Mouse (Mus musculus): Measurements from ENCODE around the gene Vdr. TPM values are rescaled to one million over a fixed set of nuclear protein-coding genes. Genes with fewer than 3 reads are reported as not detected.

Vdr gene
- polyA plus RNA-seq, 1 experiment from 2014 or later = 0.32 TPM

- Histone ChIP-seq H3K9me3 (no peaks in the 10 kb centered on the region), H3K27ac (replicated peaks) (peak overlapping the region; percentile 97), H3K36me3 (no peaks in the 10 kb centered on the region), H3K4me3 (peak overlapping the region; percentile 90), H3K4me1 (replicated peaks) (peaks cover 59% of the 10 kb centered on the region), H3K4me2 (peak overlapping the region; percentile 84), H3K27me3 (no peaks in the 10 kb centered on the region), H3K9ac (peak overlapping the region; percentile 99)
- peak; percentile 89 for ATAC-seq (ENCODE audit: low FRiP score, low read depth)
- under 1% methylated on average over 69 of the region's 84 CpGs for WGBS
Observed at GRCm38 (mm10) chr15:97831242-97831986, 79.0 kb downstream of the Vdr start.

GRCm38 (mm10) chr15:97830788-97831241 lies 79.6 kb downstream of the Vdr start:
- Histone ChIP-seq H3K4me2 (peak overlapping the region; percentile 84), H3K4me1 (replicated peaks) (peaks cover 63% of the 10 kb centered on the region), H3K9me3 (no peaks in the 10 kb centered on the region), H3K36me3 (no peaks in the 10 kb centered on the region), H3K27me3 (no peaks in the 10 kb centered on the region), H3K4me3 (peak overlapping the region; percentile 90), H3K27ac (replicated peaks) (peak overlapping the region; percentile 97), H3K9ac (peak overlapping the region; percentile 99)
- peak; percentile 29; the same call in 1 of the 2 replicates for ATAC-seq (ENCODE audit: low FRiP score, low read depth)
- 0% methylated on average over 37 of the region's 39 CpGs for WGBS

- no peaks in the 10 kb centered on the region for H3K36me3 ChIP-seq
- H3K27me3 ChIP-seq = no peaks in the 10 kb centered on the region
- peak overlapping the region; percentile 97 for H3K27ac ChIP-seq (replicated peaks)
- no peak for ATAC-seq (ENCODE audit: low FRiP score, low read depth)
- peaks cover 68% of the 10 kb centered on the region for H3K4me1 ChIP-seq (replicated peaks)
- peak overlapping the region; percentile 84 for H3K4me2 ChIP-seq
- no peaks in the 10 kb centered on the region for H3K9me3 ChIP-seq
- WGBS = 7% methylated on average over 12 of the region's 12 CpGs
- peak overlapping the region; percentile 90 for H3K4me3 ChIP-seq
- H3K9ac ChIP-seq = peak overlapping the region; percentile 99
Observed at GRCm38 (mm10) chr15:97830253-97830787, 80.1 kb downstream of the Vdr start.

GRCm38 (mm10) chr15:97829432-97829831 lies 81.0 kb downstream of the Vdr start:
- 48% methylated on average over 2 of the region's 2 CpGs for WGBS
- no peaks in the 10 kb centered on the region for H3K9me3 ChIP-seq
- H3K4me3 ChIP-seq = peak overlapping the region; percentile 90
- peak overlapping the region; percentile 99; the same call in 1 of the 2 replicates for H3K9ac ChIP-seq
- H3K4me2 ChIP-seq = peak overlapping the region; percentile 84
- no peaks in the 10 kb centered on the region for H3K36me3 ChIP-seq
- no peaks in the 10 kb centered on the region for H3K27me3 ChIP-seq
- peaks cover 76% of the 10 kb centered on the region for H3K4me1 ChIP-seq (replicated peaks)
- no peak for ATAC-seq (ENCODE audit: low FRiP score, low read depth)
- H3K27ac ChIP-seq (replicated peaks) = peak overlapping the region; percentile 48; the same call in 1 of the 2 replicates

- H3K9me3 ChIP-seq = no peaks in the 10 kb centered on the region
- H3K27me3 ChIP-seq = no peaks in the 10 kb centered on the region
- 68% methylated on average over 5 of the region's 5 CpGs for WGBS
- peak overlapping the region; percentile 61; the same call in 1 of the 2 replicates for H3K27ac ChIP-seq (replicated peaks)
- no peaks in the 10 kb centered on the region for H3K36me3 ChIP-seq
- 0 out of 2 replicates have a peak overlapping the region, but pooled peaks have one; percentile 3 for H3K4me3 ChIP-seq
- 0 out of 2 replicates have a peak overlapping the region, but pooled peaks have one; percentile 4 for H3K9ac ChIP-seq
- H3K4me1 ChIP-seq (replicated peaks) = peaks cover 82% of the 10 kb centered on the region
- H3K4me2 ChIP-seq = peak overlapping the region; percentile 84
- ATAC-seq (ENCODE audit: low FRiP score, low read depth) = no peak
Observed at GRCm38 (mm10) chr15:97828901-97829338, 81.5 kb downstream of the Vdr start.

- 44% methylated on average over 6 of the region's 6 CpGs for WGBS
- H3K27ac ChIP-seq (replicated peaks) = peak overlapping the region; percentile 61; the same call in 1 of the 2 replicates
Observed at GRCm38 (mm10) chr15:97828221-97828842, 82.1 kb downstream of the Vdr start.

GRCm38 (mm10) chr15:97827401-97827800 lies 83.0 kb downstream of the Vdr start:
- H3K4me2 ChIP-seq = no peak overlapping the region
- H3K9ac ChIP-seq = no peak overlapping the region
- no peaks in the 10 kb centered on the region for H3K27me3 ChIP-seq
- no peaks in the 10 kb centered on the region for H3K9me3 ChIP-seq
- no peak overlapping the region for H3K27ac ChIP-seq (replicated peaks)
- ATAC-seq (ENCODE audit: low FRiP score, low read depth) = no peak
- 86% methylated on average over 8 of the region's 8 CpGs for WGBS
- no peaks in the 10 kb centered on the region for H3K36me3 ChIP-seq
- H3K4me3 ChIP-seq = no peak overlapping the region
- peaks cover 86% of the 10 kb centered on the region for H3K4me1 ChIP-seq (replicated peaks)

More at GRCm38 (mm10) chr15:97828221-97828842, 82.1 kb downstream of the Vdr start:
- Histone ChIP-seq H3K4me3 (0 out of 2 replicates have a peak overlapping the region, but pooled peaks have one; percentile 3), H3K4me2 (peak overlapping the region; percentile 84), H3K27me3 (no peaks in the 10 kb centered on the region), H3K9me3 (no peaks in the 10 kb centered on the region), H3K4me1 (replicated peaks) (peaks cover 86% of the 10 kb centered on the region), H3K9ac (0 out of 2 replicates have a peak overlapping the region, but pooled peaks have one; percentile 4), H3K36me3 (no peaks in the 10 kb centered on the region)
- no peak for ATAC-seq (ENCODE audit: low FRiP score, low read depth)

GRCm38 (mm10) chr15:97826588-97827261 lies 83.7 kb downstream of the Vdr start:
- no peak overlapping the region for H3K9ac ChIP-seq
- H3K4me2 ChIP-seq = no peak overlapping the region
- H3K36me3 ChIP-seq = no peaks in the 10 kb centered on the region
- 72% methylated on average over 5 of the region's 5 CpGs for WGBS
- H3K9me3 ChIP-seq = no peaks in the 10 kb centered on the region
- H3K27me3 ChIP-seq = no peaks in the 10 kb centered on the region
- no peak for ATAC-seq (ENCODE audit: low FRiP score, low read depth)
- H3K27ac ChIP-seq (replicated peaks) = no peak overlapping the region
- no peak overlapping the region for H3K4me3 ChIP-seq
- peaks cover 84% of the 10 kb centered on the region for H3K4me1 ChIP-seq (replicated peaks)

- Histone ChIP-seq H3K36me3 (no peaks in the 10 kb centered on the region), H3K4me2 (peak overlapping the region; percentile 43; the same call in 1 of the 2 replicates), H3K9me3 (no peaks in the 10 kb centered on the region), H3K27me3 (no peaks in the 10 kb centered on the region), H3K4me1 (replicated peaks) (peaks cover 90% of the 10 kb centered on the region), H3K27ac (replicated peaks) (no peak overlapping the region), H3K4me3 (no peak overlapping the region), H3K9ac (no peak overlapping the region)
- ATAC-seq (ENCODE audit: low FRiP score, low read depth) = no peak
- 38% methylated on average over 12 of the region's 12 CpGs for WGBS
Observed at GRCm38 (mm10) chr15:97825941-97826587, 84.4 kb downstream of the Vdr start.

GRCm38 (mm10) chr15:97825071-97825940 lies 85.1 kb downstream of the Vdr start:
- Histone ChIP-seq H3K27me3 (no peaks in the 10 kb centered on the region), H3K4me3 (peak overlapping the region; percentile 8), H3K36me3 (no peaks in the 10 kb centered on the region), H3K9ac (peak overlapping the region; percentile 23; the same call in 1 of the 2 replicates), H3K27ac (replicated peaks) (peak overlapping the region; percentile 46; the same call in 1 of the 2 replicates), H3K4me2 (peak overlapping the region; percentile 43), H3K9me3 (no peaks in the 10 kb centered on the region), H3K4me1 (replicated peaks) (peaks cover 91% of the 10 kb centered on the region)
- 10% methylated on average over 29 of the region's 29 CpGs for whole genome bisulfite sequencing
- ATAC-seq (ENCODE audit: low FRiP score, low read depth) = no peak
